Mouse (Mus musculus): ENCODE data around the gene Prdm10. TPM values are rescaled to one million over a fixed set of nuclear protein-coding genes. Genes with fewer than 3 reads are reported as not detected.
A peak's percentile ranks its signal among the peaks of the same experiment; 100 is the strongest.

Prdm10 gene
- total RNA-seq, 2 experiments from 2014 or later: 6.5 to 6.9 TPM

DNA sequence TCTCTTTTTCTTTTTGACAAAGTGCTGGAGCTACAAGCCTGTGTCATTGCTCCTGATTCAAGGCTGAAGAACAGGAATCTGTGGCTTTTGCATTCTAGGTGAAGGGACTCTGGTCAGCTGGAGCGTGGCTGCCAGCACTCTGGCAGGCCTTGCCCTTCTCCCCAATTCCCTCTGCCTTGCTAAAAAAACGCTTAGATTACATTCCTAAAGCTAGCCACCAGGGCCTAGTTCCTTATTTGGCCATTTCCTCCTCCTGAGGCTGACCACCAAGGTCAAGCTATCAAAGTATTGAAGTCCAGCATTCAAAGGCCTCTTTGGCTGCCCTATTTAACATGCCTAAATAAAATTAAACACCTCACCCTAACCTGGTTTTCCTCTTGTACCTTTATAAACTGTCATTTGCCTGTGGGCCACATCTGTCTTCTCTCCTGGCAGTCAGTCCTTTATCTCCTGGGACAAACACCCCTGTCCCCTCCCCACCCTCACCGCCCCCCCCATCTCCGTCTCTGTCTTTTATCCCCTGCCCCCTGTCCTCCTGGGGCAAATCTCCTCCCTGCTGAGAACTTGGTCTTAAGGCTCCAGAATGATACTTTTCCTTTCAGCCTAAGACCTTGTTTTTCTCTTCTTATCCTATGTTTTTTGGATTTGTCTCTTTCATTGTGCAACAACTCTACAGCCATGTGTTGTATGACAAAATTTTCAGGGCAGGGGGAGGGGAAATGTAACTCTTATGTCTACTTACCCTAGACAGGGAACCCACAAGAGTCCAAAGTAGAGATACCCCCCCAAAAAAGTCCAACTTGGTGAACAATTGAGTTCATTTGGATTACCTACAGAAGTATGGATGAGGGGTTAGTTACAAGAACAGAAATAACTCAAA is 17.9 kb upstream of the Prdm10 start:
- no peak for DNase-seq (ENCODE audit: low spot score in 2 of 2)

DNA sequence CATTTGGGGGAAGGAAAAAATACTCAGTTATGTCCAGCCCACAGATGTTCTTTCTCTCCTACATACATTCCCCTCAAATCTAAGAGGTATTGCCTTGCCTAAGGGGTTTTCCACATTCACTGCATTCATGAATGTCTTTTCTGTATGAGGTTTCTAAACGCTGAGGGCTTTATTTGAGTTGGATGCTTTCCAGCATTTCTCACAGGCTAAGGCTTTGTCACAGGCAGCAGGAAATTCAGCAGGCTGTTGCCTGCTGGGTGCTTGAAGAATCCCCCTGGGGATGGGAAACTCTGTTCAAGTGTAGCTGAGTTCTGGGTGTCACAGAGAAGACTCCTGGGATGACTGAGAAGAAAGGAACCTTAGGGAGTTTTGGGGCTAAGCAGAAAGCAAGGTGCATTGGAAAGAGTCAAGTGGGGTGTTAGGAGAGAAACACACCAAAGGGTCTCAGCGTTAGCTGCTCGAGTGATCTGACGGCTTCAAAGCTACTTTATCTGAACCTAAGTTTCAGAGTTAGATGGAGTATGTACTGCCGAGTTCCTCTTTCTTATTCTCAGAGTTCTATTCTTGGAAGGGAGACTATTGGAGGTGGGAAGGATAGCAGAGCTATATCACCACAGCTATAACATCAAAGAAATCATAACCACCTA is 14.2 kb upstream of the Prdm10 start:
- DNase-seq (ENCODE audit: low spot score in 2 of 2): no peak

DNA sequence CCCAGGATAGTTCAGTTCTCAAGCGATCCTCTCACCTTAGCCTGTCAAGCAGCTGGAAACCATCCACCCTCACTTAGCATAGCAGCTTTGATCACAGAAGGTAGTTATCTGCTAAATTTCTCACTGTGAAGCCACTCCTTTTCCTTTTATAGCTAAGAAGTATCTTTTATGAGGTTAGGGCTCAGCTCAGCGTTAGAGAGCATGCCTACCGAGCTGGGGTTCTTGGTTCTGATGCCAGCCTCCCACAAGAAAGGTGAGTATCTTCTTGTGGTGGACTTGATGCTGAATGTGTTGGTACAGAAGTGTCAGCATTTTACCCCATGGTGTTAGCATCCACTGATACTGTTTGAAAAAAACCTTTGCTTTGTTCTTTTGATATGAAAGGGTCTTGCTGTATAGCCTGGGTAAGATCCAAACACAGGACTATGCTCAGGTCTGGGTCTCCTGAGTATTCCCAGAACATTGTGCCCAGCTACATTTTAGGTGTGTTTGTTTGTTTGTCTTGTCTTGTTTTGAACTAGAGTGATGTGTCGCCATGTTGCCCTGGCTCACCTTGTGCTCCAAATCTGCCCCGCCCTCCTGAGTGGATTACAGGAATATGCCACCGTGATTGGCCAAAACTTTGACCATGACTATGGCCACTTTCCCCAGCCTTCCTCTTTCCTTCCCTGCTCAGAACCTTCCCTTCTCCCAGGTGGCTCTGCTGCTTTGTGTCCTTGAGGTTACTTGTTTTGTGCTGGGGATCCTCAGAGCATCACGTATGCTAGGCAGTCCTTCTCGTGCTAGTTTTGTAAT is 8.9 kb upstream of the Prdm10 start:
- DNase-seq (ENCODE audit: low spot score in 2 of 2): no peak

DNA sequence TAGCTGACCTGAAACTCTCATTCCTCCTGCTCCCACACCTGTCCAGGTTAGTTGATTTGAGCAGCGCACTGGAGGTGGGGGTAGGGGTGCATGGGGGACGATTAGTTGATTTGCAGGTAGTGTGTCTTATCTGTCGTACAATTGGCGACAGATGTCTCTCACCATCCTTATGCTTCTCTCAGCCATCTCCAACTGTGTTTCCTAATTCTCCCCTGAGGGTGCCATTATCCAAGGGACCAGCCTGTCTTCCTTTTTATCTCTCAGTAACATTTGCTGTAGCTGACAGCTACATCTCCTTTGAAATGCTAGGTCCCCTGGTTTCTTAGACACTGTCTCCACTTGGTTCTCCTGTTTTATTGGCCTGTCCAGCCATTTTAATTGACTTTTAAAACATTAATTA is 8.2 kb upstream of the Prdm10 start:
- no peak for DNase-seq (ENCODE audit: low spot score in 2 of 2)

DNA sequence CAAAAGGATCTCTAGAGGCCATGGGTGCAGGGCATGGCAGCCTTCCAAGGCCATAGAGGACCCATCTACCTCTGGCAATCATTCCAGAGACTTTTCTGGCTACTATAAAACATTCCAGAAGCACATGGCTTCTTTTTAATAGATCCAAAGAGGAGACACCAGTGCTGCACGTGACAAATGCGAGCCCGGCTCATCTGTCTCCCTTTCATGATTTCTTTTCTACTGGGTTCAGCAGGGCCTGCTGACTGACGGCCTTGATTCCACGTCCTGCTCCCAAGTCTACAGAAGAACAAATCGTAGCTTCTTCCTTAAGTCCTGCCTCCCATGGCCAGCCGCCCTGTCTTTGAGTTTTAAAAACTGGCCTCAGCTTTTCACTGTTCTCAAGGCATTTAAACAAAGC is 1.7 kb upstream of the Prdm10 start:
- no peak for DNase-seq (ENCODE audit: low spot score in 2 of 2)

DNA sequence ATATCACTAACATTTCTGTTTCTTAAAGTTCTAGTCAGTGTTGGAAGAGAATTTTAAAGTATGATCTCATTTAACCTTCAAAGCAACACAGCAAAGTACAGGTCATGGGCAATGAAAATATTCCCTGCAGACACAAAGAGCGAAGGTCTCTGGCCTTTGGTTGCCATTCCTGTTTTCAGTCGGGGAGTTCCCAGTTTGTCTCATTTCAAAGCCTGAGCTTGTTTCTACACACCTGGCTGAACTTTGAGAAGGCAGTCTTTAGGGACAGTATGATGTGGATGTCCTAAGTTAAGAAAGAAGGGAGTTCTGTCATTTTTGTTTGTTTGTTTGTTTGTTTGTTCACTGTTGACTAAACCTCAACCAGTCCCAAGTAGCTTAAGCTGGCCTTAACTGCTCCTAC is 1.0 kb upstream of the Prdm10 start:
- no peak for DNase-seq (ENCODE audit: low spot score in 2 of 2)

DNA sequence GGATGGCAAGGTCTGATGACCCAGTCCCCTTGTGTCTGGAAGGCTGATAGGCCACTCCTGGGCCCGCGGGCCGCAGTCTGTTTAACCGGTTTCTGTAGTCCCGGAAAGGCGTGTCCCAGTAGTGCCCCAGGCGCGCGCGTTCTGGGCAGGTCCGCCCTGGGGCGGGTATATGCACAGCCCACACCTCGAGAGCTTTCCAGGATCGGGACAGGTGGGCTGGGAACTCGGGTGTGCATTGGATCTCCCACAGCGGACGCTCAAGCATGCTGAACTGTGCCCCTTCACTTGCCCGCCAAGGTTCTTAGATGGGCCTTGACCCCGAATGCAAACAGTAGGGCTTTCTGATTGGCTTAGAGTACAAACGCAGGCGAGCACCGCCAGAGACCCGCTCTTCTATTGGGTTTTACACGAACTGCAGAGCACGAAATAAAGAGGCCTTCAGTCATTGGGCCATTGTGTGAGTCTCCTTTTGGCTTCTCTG is 413 bp upstream of the Prdm10 start:
- peak; percentile 57 to 80 for DNase-seq (ENCODE audit: low spot score in 2 of 2)

DNA sequence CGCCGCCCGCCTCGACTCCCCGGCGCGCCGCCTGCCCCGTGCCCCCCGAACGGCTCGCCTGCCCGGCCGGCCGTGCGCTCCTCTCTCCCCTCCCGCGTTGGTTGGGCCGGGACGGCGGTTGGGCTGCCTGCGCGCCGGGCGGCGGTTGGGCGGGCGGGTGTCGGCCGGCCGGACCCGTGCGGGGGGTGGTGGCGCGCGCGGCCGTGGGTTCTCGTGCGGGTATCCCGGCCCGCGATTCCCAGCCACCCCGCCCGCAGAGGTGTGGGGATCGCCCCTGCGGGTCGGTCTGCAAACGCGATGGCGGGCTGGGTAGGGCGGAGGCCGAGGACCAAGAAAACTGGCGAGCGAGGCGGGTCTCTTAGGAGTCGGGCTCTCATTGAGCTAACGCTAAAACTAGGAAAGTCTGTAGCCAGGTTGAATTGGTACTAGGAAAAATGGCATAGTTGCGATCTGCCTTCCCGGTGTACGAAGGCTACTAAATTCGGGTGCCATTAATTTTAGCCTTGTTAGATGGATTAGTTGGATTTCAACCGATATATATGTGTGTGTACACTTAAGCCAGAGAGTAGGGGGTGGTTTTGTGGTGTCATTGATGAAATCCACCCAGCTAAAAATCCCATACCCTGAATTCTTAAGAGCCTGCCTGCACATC is 799 bp downstream of the Prdm10 start:
- peak; percentile 86 to 89 for DNase-seq (ENCODE audit: low spot score in 2 of 2)

DNA sequence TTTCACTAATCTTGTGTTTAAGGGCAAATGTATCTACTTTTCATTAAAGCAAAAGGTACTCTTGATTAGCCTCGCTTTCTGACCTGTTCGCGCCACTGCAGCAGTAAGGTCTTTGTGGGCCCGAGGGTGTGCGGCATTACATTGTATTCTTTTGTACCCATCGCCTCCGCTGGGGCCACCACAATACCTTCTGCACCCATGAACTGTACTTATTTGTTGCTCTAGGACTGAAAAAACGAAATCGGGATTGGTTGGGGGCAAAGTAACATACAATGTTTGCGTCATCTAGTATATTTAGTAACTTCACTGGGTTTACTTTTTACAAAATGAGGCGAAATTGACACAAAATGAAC is 1.3 kb downstream of the Prdm10 start:
- DNase-seq (ENCODE audit: low spot score in 2 of 2): peak in 1 of 2 experiments; percentile 14

DNA sequence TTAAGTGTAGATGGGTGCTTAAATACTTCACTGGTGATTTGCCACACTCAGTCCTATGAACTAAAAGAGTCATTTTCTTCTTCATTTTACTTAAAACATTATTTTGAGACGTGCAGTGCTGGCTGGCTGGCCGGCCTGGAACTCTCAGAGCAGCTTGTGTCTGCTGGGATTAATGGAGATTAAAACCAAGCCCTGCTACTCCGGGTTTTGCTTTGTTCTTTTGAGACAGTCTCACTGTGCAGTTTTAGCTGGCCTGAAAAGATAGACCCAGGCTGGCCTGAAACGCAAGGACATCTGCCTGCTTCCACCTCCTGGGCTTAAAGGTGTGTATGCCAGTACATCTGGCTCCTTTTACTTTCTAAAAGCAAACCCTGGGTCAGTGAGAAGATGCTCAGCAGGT is 2.2 kb downstream of the Prdm10 start:
- no peak for DNase-seq (ENCODE audit: low spot score in 2 of 2)

DNA sequence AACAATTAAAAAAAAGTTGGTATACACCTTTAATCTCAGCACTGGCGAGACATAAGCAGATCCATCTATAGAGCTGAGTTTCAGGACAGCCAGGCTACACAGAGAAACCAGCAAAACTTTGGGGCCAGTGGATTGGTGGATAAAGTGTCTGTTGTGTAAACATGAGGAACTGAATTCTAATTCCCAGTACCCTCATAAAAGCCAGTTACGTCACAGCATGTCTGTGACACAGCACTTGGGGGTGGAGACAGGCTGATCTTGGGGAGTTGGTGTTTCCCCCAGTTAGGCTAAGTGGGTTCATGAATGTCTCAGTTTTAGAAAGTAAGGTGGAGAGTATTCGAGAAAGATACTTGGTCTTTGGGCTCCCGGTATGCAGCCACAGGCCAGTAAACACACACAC is 2.7 kb downstream of the Prdm10 start:
- no peak for DNase-seq (ENCODE audit: low spot score in 2 of 2)

DNA sequence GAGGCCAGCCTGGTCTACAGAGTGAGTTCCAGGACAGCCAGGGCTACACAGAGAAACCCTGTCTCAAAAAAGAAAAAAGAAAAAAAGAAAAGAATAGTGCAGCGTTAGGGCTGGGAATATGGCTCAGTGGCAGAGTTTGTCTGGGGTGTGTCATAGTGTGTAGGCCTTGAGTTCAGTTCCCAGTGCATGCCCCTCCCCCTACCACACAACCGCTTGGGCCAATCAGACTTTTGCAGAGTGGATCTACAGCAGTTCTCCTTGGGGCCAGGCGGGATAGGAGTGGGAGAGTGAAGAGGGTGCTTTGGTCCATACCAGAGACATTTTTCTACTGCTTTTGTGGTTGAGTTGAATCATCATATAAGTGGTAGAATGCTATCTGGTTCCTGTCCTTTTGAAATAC is 3.6 kb downstream of the Prdm10 start:
- DNase-seq (ENCODE audit: low spot score in 2 of 2): no peak

DNA sequence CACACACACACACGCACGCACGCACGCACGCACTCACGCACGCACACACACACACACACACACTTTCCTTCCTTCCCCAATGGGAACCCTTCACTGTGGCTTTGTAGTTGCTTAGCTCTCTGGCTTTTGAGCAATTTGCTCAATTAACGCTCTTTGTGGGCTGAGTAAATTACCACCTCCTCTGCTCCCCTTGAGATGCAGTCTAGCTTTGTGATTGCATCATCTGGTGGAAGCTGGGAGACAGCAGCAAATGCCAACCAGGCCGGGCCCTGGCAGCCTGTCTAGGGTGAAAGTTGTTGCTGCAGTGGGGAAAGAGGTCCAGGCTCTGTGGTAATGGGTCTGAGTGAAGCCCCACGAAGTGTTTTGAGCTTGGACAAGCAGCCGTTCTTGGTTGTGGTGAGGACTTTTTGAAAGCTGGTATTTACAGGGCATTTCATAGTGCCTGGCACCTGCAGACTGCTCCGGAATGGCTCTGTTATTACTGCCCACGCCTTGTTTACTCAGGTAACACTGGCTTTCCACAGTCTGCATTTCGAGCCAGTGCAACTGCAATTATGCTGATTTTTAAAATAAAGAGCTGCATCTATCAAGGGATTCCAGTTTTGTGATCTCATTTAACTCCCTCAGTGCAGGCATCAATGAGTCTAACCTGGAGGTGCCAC is 10.0 kb downstream of the Prdm10 start:
- no peak for DNase-seq (ENCODE audit: low spot score in 2 of 2)

DNA sequence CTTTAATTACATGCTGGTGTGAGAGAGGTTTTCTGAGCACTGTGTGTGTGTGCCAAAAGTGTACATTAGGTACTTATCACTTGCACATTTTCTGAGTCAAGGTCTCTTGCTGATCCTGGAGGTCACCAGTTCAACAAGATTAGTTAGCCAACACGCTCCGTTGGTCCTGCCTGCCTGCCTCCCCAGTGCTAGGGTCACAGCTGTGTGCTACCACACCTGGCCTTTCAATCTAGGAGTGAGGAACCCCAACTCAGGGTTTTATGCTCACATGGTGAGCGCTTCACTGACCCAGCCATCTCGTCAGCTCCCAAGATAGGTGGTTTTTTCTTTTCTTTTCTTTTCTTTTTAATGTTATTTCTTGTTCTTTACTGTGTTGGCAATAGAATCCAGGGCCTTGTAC is 11.6 kb downstream of the Prdm10 start:
- DNase-seq (ENCODE audit: low spot score in 2 of 2): no peak

DNA sequence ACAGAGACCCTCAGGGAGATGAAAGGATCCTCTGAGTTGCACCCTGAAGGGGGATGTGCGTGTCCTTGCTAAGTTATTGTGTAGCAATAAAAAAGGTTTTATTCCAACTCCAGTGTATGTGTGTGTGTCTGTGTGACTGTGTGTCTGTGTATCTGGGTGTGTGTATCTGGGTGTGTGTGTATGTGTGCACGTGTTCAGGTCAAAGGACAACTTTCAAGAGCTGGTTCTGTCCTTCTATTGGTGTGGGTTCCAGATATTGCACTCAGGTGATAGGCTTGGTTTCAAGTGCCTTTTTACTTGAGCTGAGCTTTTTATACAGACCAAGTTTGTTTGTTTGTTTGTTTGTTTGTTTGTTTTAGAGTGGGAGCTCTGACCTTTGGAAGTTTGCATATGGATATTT is 12.9 kb downstream of the Prdm10 start:
- no peak for DNase-seq (ENCODE audit: low spot score in 2 of 2)

DNA sequence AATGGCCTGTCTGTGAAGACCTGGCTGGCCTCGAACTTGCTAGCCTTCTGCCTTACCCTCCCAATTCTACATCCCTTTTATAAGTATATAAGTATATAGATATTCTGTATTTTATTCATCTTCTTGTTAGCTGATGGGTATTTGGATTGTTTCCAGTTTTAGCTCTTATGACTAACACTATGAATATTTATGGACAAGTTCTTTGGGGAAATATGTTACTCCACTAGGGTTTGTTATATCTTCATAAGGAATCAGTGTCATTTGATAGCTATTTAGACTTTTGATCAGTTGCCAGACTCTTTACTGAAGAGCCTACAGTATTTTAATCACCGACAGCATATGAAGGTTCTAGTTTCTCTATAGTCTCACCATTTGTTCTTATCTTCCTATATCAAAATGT is 15.0 kb downstream of the Prdm10 start:
- DNase-seq (ENCODE audit: low spot score in 2 of 2): no peak

DNA sequence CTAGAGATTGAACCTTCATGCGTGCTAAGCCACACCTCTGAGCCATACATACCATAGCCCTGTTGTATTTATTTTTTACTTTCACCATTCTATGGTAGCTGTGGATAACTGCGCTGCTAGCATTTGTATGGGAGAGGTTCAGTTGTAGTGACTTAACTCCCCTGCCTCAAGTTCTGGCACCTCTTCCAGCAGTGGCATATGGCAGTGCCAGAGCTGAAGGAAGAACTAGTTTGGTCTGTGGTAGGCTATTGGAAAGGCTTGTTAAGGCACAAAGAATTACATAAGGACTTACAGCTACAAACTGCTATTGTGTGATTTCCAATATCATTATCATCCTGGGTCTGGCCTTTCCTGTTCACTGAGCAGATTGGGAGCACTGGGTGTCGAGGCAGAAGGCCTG is 16.0 kb downstream of the Prdm10 start:
- no peak for DNase-seq (ENCODE audit: low spot score in 2 of 2)

DNA sequence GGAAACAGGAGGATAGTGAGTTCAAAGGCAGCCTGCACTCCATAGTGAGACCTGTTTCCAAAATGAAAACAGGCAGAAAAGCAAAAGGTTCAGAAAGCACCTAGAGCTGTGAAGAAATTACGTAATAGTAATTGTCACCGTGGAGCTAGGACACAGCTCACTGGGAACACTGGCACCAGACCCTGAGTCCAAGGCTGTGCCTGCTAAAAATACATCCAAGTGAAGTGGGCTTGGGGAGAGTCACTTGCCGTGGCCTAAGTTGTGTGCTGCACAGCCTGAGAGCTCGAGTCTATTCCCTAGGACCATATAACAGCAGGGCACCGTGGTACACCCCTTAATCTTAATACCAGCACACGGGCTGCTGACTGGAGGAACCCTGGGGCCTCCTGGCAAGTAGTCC is 18.4 kb downstream of the Prdm10 start:
- no peak for DNase-seq (ENCODE audit: low spot score in 2 of 2)

DNA sequence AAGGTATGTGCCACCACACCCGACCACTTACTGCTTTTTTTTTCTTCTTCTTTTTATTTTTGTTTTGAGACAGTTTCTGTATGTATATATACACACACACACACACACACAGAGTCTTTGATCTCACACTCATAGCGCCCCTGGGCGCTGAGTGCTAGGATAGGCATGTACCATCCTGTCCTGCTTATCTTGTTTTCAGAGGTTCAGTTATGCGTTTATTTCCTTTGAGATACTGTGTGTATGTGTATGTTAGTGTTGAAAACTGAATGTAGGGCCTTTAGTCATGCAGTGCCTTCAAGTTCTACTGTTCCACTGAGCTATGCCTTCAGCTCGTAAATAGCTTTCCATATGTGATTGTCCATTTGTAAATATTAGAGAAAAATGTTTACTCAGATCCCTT is 20.2 kb downstream of the Prdm10 start:
- no peak for DNase-seq (ENCODE audit: low spot score in 2 of 2)

DNA sequence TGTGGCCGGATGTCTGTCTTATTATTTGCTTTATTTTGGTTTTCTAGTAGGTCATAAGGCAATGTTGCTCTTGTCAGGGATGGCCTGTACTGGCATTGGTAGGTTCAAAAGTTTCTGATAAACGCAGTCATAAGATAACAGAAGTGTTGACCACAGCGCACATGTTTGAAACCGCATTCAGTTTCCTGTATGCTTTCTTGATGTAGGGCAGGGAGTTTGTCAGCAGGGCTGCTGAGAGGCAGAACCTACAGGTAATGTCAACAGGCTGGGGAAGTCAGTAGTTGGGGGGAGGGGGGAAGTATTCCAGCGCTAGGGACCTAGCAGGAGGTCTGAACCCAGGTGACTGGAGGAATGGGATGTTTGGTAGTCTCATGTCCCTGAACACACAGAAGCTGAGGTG is 20.8 kb downstream of the Prdm10 start:
- DNase-seq (ENCODE audit: low spot score in 2 of 2): no peak
